Mouse (Mus musculus): ENCODE data around the gene Sdhaf4. TPM values are rescaled to one million over a fixed set of nuclear protein-coding genes. Genes with fewer than 3 reads are reported as not detected.
"Not testable (repeated sequence)": the region's sequence is repeated elsewhere in the genome, so short reads cannot be mapped to it uniquely, and the experiment has no call there.

Gene Sdhaf4
- polyA plus RNA-seq, 1 experiment, result 31.0 TPM

- H3K36me3 ChIP-seq (ENCODE audit: control insufficient read depth, insufficient read depth), result no peaks in the 10 kb centered on the region
- no peak overlapping the region for H3K4me3 ChIP-seq (ENCODE audit: insufficient read depth, poor library complexity, severe bottlenecking)
Measured at GRCm38 (mm10) chr1:23997493-23997892, 8.0 kb downstream of the Sdhaf4 start.

GRCm38 (mm10) chr1:23995420-23995819, 10.0 kb downstream of the Sdhaf4 start:
- Histone ChIP-seq H3K79me3 (ENCODE audit: low read depth) (no peaks in the 10 kb centered on the region), H3K79me2 (ENCODE audit: control insufficient read depth, insufficient read depth) (no peaks in the 10 kb centered on the region), H3K4me3 (ENCODE audit: insufficient read depth, poor library complexity, severe bottlenecking) (no peak overlapping the region), H3K27me3 (ENCODE audit: control insufficient read depth, insufficient read depth, insufficient read length) (no peaks in the 10 kb centered on the region), H3ac (ENCODE audit: control insufficient read depth, insufficient read length, low read depth) (no peak overlapping the region), H3K36me3 (ENCODE audit: control insufficient read depth, insufficient read depth) (no peaks in the 10 kb centered on the region)
- TF ChIP-seq FOSL1 (IDR thresholded peaks at IDR 0.05; ENCODE audit: insufficient read depth, low read length, poor library complexity, severe bottlenecking), result no peak
- no peak for TF ChIP-seq MYOD1 (IDR thresholded peaks at IDR 0.05; ENCODE audit: control insufficient read depth, insufficient read length, low read depth)
- no peak for TF ChIP-seq USF1 (IDR thresholded peaks at IDR 0.05; ENCODE audit: low read depth)
- no peak for TF ChIP-seq CTCF (IDR thresholded peaks at IDR 0.05; ENCODE audit: control insufficient read depth, insufficient read depth, insufficient read length)
- no peak for TF ChIP-seq MAX (IDR thresholded peaks at IDR 0.05)
- no peak for TF ChIP-seq CEBPB (IDR thresholded peaks at IDR 0.05; ENCODE audit: low read depth)
- no peak for TF ChIP-seq MYOG (IDR thresholded peaks at IDR 0.05; ENCODE audit: control insufficient read depth, extremely low read depth, insufficient read length)

More at GRCm38 (mm10) chr1:23997493-23997892, 8.0 kb downstream of the Sdhaf4 start:
- TF ChIP-seq CEBPB (IDR thresholded peaks at IDR 0.05; ENCODE audit: low read depth), result no peak
- H3ac ChIP-seq (ENCODE audit: control insufficient read depth, insufficient read length, low read depth), result no peak overlapping the region
- H3K27me3 ChIP-seq (ENCODE audit: control insufficient read depth, insufficient read depth, insufficient read length), result no peaks in the 10 kb centered on the region
- H3K79me2 ChIP-seq (ENCODE audit: control insufficient read depth, insufficient read depth), result no peaks in the 10 kb centered on the region
- H3K79me3 ChIP-seq (ENCODE audit: low read depth), result no peaks in the 10 kb centered on the region

- no peaks in the 10 kb centered on the region for H3K79me3 ChIP-seq (ENCODE audit: low read depth)
- no peaks in the 10 kb centered on the region for H3K27me3 ChIP-seq (ENCODE audit: control insufficient read depth, insufficient read depth, insufficient read length)
- H3K36me3 ChIP-seq (ENCODE audit: control insufficient read depth, insufficient read depth), result no peaks in the 10 kb centered on the region
- H3K79me2 ChIP-seq (ENCODE audit: control insufficient read depth, insufficient read depth), result no peaks in the 10 kb centered on the region
- no peak overlapping the region for H3K4me3 ChIP-seq (ENCODE audit: insufficient read depth, poor library complexity, severe bottlenecking)
- no peak for TF ChIP-seq USF1 (IDR thresholded peaks at IDR 0.05; ENCODE audit: low read depth)
- no peak for TF ChIP-seq CEBPB (IDR thresholded peaks at IDR 0.05; ENCODE audit: low read depth)
- no peak for TF ChIP-seq MYOD1 (IDR thresholded peaks at IDR 0.05; ENCODE audit: control insufficient read depth, insufficient read length, low read depth)
- TF ChIP-seq FOSL1 (IDR thresholded peaks at IDR 0.05; ENCODE audit: insufficient read depth, low read length, poor library complexity, severe bottlenecking), result no peak
- no peak for TF ChIP-seq CTCF (IDR thresholded peaks at IDR 0.05; ENCODE audit: control insufficient read depth, insufficient read depth, insufficient read length)
- no peak for TF ChIP-seq MAX (IDR thresholded peaks at IDR 0.05)
- no peak overlapping the region for H3ac ChIP-seq (ENCODE audit: control insufficient read depth, insufficient read length, low read depth)
Measured at GRCm38 (mm10) chr1:23983118-23983517, 22.3 kb downstream of the Sdhaf4 start.

GRCm38 (mm10) chr1:23978281-23978680, 27.2 kb downstream of the Sdhaf4 start:
- Histone ChIP-seq H3ac (ENCODE audit: control insufficient read depth, insufficient read length, low read depth) (no peak overlapping the region), H3K27me3 (ENCODE audit: control insufficient read depth, insufficient read depth, insufficient read length) (no peaks in the 10 kb centered on the region), H3K4me3 (ENCODE audit: insufficient read depth, poor library complexity, severe bottlenecking) (no peak overlapping the region), H3K36me3 (ENCODE audit: control insufficient read depth, insufficient read depth) (no peaks in the 10 kb centered on the region), H3K79me3 (ENCODE audit: low read depth) (no peaks in the 10 kb centered on the region), H3K79me2 (ENCODE audit: control insufficient read depth, insufficient read depth) (no peaks in the 10 kb centered on the region)
- TF ChIP-seq MYOD1 (IDR thresholded peaks at IDR 0.05; ENCODE audit: control insufficient read depth, insufficient read length, low read depth), result no peak
- no peak for TF ChIP-seq MYOG (IDR thresholded peaks at IDR 0.05; ENCODE audit: control insufficient read depth, extremely low read depth, insufficient read length)
- TF ChIP-seq CEBPB (IDR thresholded peaks at IDR 0.05; ENCODE audit: low read depth), result no peak
- no peak for TF ChIP-seq FOSL1 (IDR thresholded peaks at IDR 0.05; ENCODE audit: insufficient read depth, low read length, poor library complexity, severe bottlenecking)
- no peak for TF ChIP-seq MAX (IDR thresholded peaks at IDR 0.05)
- TF ChIP-seq CTCF (IDR thresholded peaks at IDR 0.05; ENCODE audit: control insufficient read depth, insufficient read depth, insufficient read length), result no peak
- no peak for TF ChIP-seq USF1 (IDR thresholded peaks at IDR 0.05; ENCODE audit: low read depth)

- not testable (repeated sequence) for H3ac ChIP-seq (ENCODE audit: control insufficient read depth, insufficient read length, low read depth); H3K79me2 ChIP-seq (ENCODE audit: control insufficient read depth, insufficient read depth); H3K79me3 ChIP-seq (ENCODE audit: low read depth); H3K4me3 ChIP-seq (ENCODE audit: insufficient read depth, poor library complexity, severe bottlenecking); H3K36me3 ChIP-seq (ENCODE audit: control insufficient read depth, insufficient read depth); H3K27me3 ChIP-seq (ENCODE audit: control insufficient read depth, insufficient read depth, insufficient read length)
Measured at GRCm38 (mm10) chr1:23971159-23971558, 34.3 kb downstream of the Sdhaf4 start.

GRCm38 (mm10) chr1:23968027-23968725, 37.3 kb downstream of the Sdhaf4 start:
- H3K27me3 ChIP-seq (ENCODE audit: control insufficient read depth, insufficient read depth, insufficient read length), result no peaks in the 10 kb centered on the region
- H3K79me3 ChIP-seq (ENCODE audit: low read depth), result no peaks in the 10 kb centered on the region
- H3ac ChIP-seq (ENCODE audit: control insufficient read depth, insufficient read length, low read depth), result no peak overlapping the region
- TF ChIP-seq MYOG (IDR thresholded peaks at IDR 0.05; ENCODE audit: control insufficient read depth, extremely low read depth, insufficient read length), result no peak
- TF ChIP-seq CEBPB (IDR thresholded peaks at IDR 0.05; ENCODE audit: low read depth), result no peak
- no peak for TF ChIP-seq USF1 (IDR thresholded peaks at IDR 0.05; ENCODE audit: low read depth)
- TF ChIP-seq CTCF (IDR thresholded peaks at IDR 0.05; ENCODE audit: control insufficient read depth, insufficient read depth, insufficient read length), result no peak
- TF ChIP-seq MYOD1 (IDR thresholded peaks at IDR 0.05; ENCODE audit: control insufficient read depth, insufficient read length, low read depth), result no peak
- no peak for TF ChIP-seq FOSL1 (IDR thresholded peaks at IDR 0.05; ENCODE audit: insufficient read depth, low read length, poor library complexity, severe bottlenecking)
- TF ChIP-seq MAX (IDR thresholded peaks at IDR 0.05), result no peak
- H3K79me2 ChIP-seq (ENCODE audit: control insufficient read depth, insufficient read depth), result no peaks in the 10 kb centered on the region
- no peaks in the 10 kb centered on the region for H3K36me3 ChIP-seq (ENCODE audit: control insufficient read depth, insufficient read depth)
- H3K4me3 ChIP-seq (ENCODE audit: insufficient read depth, poor library complexity, severe bottlenecking), result no peak overlapping the region

Data from C2C12 (cell line).